Mouse (Mus musculus) kidney, postnatal 36 days (tissue): ENCODE measurements at regions not wholly inside any gene's neighbourhood (a gene's known extent, or its start where the extent isn't known, plus 50 kb on each side); places are given as distances from the start of the nearest gene placed in this dataset.
"Not testable (repeated sequence)": the region's sequence is repeated elsewhere in the genome, so short reads cannot be mapped to it uniquely, and the experiment has no call there.

Experiments
- DNase-seq, 2 experiments: peaks; one replicate each; pipeline ENCODE4 v3.0.0; 2021 to 2022; ENCODE audit warnings: mixed read lengths in 2 of 2

GRCm38 (mm10) chr10:11515144-11515543 lies 171.9 kb downstream of the Epm2a start:
- no peak for DNase-seq

GRCm38 (mm10) chr10:11517122-11517521 lies 173.9 kb downstream of the Epm2a start:
- DNase-seq: peak in 1 of 2 experiments; percentile 5

GRCm38 (mm10) chr10:11531343-11531742 lies 188.1 kb downstream of the Epm2a start:
- DNase-seq: no peak

GRCm38 (mm10) chr10:11555376-11555775 lies 212.2 kb downstream of the Epm2a start:
- not testable (repeated sequence) for DNase-seq

GRCm38 (mm10) chr10:11570523-11571055 lies 227.4 kb downstream of the Epm2a start:
- DNase-seq: no peak

- DNase-seq: no peak
Measured at GRCm38 (mm10) chr10:11608451-11608850, 265.2 kb downstream of the Epm2a start.

GRCm38 (mm10) chr10:11609092-11609491 lies 265.9 kb downstream of the Epm2a start:
- DNase-seq: not testable (repeated sequence)

- DNase-seq: no peak
Measured at GRCm38 (mm10) chr10:11648151-11648550, 304.9 kb downstream of the Epm2a start.

- DNase-seq: no peak
Measured at GRCm38 (mm10) chr10:11660056-11660770, 317.0 kb downstream of the Epm2a start.

- peak in 1 of 2 experiments; percentile 2 for DNase-seq
Measured at GRCm38 (mm10) chr10:11661660-11662250, 318.6 kb downstream of the Epm2a start.

GRCm38 (mm10) chr10:11709742-11710141 lies 366.5 kb downstream of the Epm2a start:
- DNase-seq: no peak

- no peak for DNase-seq
Measured at GRCm38 (mm10) chr10:11724775-11725174, 381.6 kb downstream of the Epm2a start.

GRCm38 (mm10) chr10:11729536-11729935 lies 386.3 kb downstream of the Epm2a start:
- no peak for DNase-seq

GRCm38 (mm10) chr10:11739574-11740368 lies 396.6 kb downstream of the Epm2a start:
- DNase-seq: no peak

GRCm38 (mm10) chr10:11745587-11745986 lies 402.4 kb downstream of the Epm2a start:
- no peak for DNase-seq

- no peak for DNase-seq
Measured at GRCm38 (mm10) chr10:11746959-11747358, 403.8 kb downstream of the Epm2a start.

GRCm38 (mm10) chr10:11755105-11755730 lies 412.0 kb downstream of the Epm2a start:
- DNase-seq: no peak

- DNase-seq: no peak
Measured at GRCm38 (mm10) chr10:11777894-11778293, 434.7 kb downstream of the Epm2a start.

- DNase-seq: no peak
Measured at GRCm38 (mm10) chr10:11780302-11780701, 437.1 kb downstream of the Epm2a start.

GRCm38 (mm10) chr10:11787240-11787639 lies 444.0 kb downstream of the Epm2a start:
- DNase-seq: no peak

- DNase-seq: no peak
Measured at GRCm38 (mm10) chr10:11799510-11799909, 456.3 kb downstream of the Epm2a start.

- not testable (repeated sequence) for DNase-seq
Measured at GRCm38 (mm10) chr10:11801372-11802230, 458.4 kb downstream of the Epm2a start.
